Mouse (Mus musculus): Measurements from ENCODE around the gene Spty2d1. TPM values are rescaled to one million over a fixed set of nuclear protein-coding genes. Genes with fewer than 3 reads are reported as not detected.

Gene Spty2d1
- polyA plus RNA-seq, 1 experiment from 2014 or later, result 12.2 TPM

GRCm38 (mm10) chr7:47017146-47017545, 8.9 kb upstream of the Spty2d1 start:
- 80% methylated on average over 7 of the region's 7 CpGs for WGBS
- no peak for ATAC-seq (replicated peaks)

GRCm38 (mm10) chr7:47016602-47017001, 8.4 kb upstream of the Spty2d1 start:
- Histone ChIP-seq H3K9me3 (no peaks in the 10 kb centered on the region), H3K4me3 (no peak overlapping the region)
- 91% methylated on average over 3 of the region's 3 CpGs for WGBS

More at GRCm38 (mm10) chr7:47017146-47017545, 8.9 kb upstream of the Spty2d1 start:
- no peak overlapping the region for H3K9ac ChIP-seq (replicated peaks)
- no peak overlapping the region for H3K4me2 ChIP-seq (replicated peaks)
- no peak overlapping the region for H3K4me3 ChIP-seq
- H3K27ac ChIP-seq (replicated peaks), result no peak overlapping the region
- H3K27me3 ChIP-seq, result no peaks in the 10 kb centered on the region
- H3K4me1 ChIP-seq, result peaks cover 8% of the 10 kb centered on the region
- no peaks in the 10 kb centered on the region for H3K9me3 ChIP-seq
- no peaks in the 10 kb centered on the region for H3K36me3 ChIP-seq

DNA sequence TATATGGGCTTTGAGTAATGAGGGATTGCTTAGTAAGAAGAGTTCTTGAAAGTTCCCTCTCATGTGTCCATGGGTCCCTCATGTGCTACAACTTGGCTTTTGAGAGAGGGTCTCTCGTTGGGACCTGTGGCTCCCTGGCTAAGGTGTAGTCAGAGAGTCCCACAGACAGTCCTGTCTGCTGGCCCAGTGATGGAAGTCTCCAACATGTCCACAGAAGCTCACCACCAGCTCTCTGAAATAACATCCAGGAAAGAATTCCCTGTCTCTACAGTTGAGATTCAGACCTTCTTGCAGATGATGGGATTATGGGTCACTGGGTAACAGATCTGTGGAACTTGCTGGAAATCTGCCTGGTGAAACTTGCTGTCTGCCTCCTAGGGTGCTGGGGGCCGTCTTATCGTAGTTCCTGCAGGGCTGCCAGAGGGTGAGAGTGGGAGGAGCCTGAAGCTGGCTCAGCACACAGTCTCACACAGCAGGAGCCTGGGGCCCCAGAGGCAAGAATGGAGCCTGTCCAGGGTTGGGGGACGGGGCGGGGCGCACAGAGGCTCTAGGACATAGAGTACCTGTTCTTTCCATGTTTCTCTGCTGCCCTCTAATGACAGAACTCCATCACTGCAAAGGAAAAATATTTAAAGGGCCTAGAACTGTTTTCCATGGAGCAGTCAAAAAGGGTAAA, 7.3 kb upstream of the Spty2d1 start:
- Histone ChIP-seq H3K4me3 (peak overlapping the region; percentile 27), H3K9me3 (no peaks in the 10 kb centered on the region), H3K27ac (replicated peaks) (0 out of 2 replicates have a peak overlapping the region, but pooled peaks have one; percentile 38), H3K36me3 (no peaks in the 10 kb centered on the region), H3K4me2 (replicated peaks) (peak overlapping the region; percentile 43), H3K27me3 (no peaks in the 10 kb centered on the region), H3K4me1 (peaks cover 8% of the 10 kb centered on the region), H3K9ac (replicated peaks) (0 out of 2 replicates have a peak overlapping the region, but pooled peaks have one; percentile 26)
- ATAC-seq (replicated peaks), result peak; percentile 92
- 8% methylated on average over 6 of the region's 6 CpGs for WGBS

More at GRCm38 (mm10) chr7:47016602-47017001, 8.4 kb upstream of the Spty2d1 start:
- Histone ChIP-seq H3K9ac (replicated peaks) (no peak overlapping the region), H3K36me3 (no peaks in the 10 kb centered on the region), H3K4me1 (peaks cover 8% of the 10 kb centered on the region), H3K27me3 (no peaks in the 10 kb centered on the region), H3K27ac (replicated peaks) (no peak overlapping the region), H3K4me2 (replicated peaks) (no peak overlapping the region)
- ATAC-seq (replicated peaks), result no peak

DNA sequence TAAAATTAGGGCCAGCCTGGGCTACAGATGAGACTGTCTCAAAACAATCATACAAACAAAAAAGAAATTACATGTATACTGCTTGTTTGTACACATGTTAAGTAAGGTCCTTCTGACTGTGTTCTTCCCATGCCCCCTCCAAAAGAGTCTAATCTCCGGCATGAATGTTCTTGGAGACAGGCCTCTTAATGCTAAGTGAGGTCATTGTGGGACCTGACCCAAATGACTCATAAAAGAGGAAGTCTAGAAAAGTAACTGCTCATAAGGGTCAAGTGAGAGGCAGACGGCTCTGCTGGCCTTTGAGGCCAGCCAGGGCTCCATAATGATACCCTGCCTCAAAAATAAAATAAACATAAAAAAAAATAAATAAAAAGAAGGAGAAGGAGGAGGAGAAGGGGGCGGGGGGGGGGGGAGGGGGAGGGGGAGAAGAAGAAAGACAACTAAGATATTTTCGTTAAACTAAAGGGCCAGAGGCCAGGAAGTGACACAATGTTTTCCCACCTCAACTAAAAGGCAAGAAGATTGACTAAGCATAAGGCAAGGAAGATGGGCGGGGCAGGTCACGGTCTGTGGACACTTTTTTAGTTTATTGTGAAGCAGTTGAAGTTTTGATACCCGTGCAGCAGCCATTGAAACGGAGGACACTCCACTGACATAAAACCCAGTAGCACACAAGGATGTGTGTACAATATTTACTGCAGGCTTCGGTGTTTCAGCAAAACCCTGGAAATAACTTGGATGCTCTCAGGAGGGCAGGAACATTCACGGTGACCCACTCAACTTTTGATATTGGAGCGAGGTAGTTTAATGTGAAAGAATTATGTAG, 6.6 kb upstream of the Spty2d1 start:
- Histone ChIP-seq H3K36me3 (no peaks in the 10 kb centered on the region), H3K4me1 (peaks cover 12% of the 10 kb centered on the region), H3K4me3 (no peak overlapping the region), H3K4me2 (replicated peaks) (no peak overlapping the region), H3K9me3 (no peaks in the 10 kb centered on the region), H3K27me3 (no peaks in the 10 kb centered on the region), H3K9ac (replicated peaks) (no peak overlapping the region), H3K27ac (replicated peaks) (0 out of 2 replicates have a peak overlapping the region, but pooled peaks have one; percentile 38)
- 53% methylated on average over 11 of the region's 11 CpGs for WGBS
- no peak for ATAC-seq (replicated peaks)

- WGBS, result 51% methylated on average over 9 of the region's 9 CpGs
- no peaks in the 10 kb centered on the region for H3K27me3 ChIP-seq
- ATAC-seq (replicated peaks), result no peak
Measured at GRCm38 (mm10) chr7:47013131-47013767, 5.0 kb upstream of the Spty2d1 start.

GRCm38 (mm10) chr7:47007818-47008167, 418 bp downstream of the Spty2d1 start:
- WGBS, result under 1% methylated on average over 25 of the region's 25 CpGs
- H3K27me3 ChIP-seq, result no peaks in the 10 kb centered on the region
- H3K4me3 ChIP-seq, result peak overlapping the region; percentile 74
- ATAC-seq (replicated peaks), result no peak; the same call in 1 of the 2 replicates
- peak overlapping the region; percentile 86 for H3K4me2 ChIP-seq (replicated peaks)
- H3K27ac ChIP-seq (replicated peaks), result peak overlapping the region; percentile 89
- H3K9me3 ChIP-seq, result no peaks in the 10 kb centered on the region
- H3K36me3 ChIP-seq, result no peaks in the 10 kb centered on the region
- H3K9ac ChIP-seq (replicated peaks), result peak overlapping the region; percentile 56
- H3K4me1 ChIP-seq, result peaks cover 60% of the 10 kb centered on the region

More at GRCm38 (mm10) chr7:47013131-47013767, 5.0 kb upstream of the Spty2d1 start:
- H3K36me3 ChIP-seq, result no peaks in the 10 kb centered on the region
- H3K9ac ChIP-seq (replicated peaks), result no peak overlapping the region
- H3K4me3 ChIP-seq, result no peak overlapping the region
- peaks cover 24% of the 10 kb centered on the region for H3K4me1 ChIP-seq
- H3K4me2 ChIP-seq (replicated peaks), result no peak overlapping the region
- no peak overlapping the region for H3K27ac ChIP-seq (replicated peaks)
- H3K9me3 ChIP-seq, result no peaks in the 10 kb centered on the region

- H3K9me3 ChIP-seq, result no peaks in the 10 kb centered on the region
- peak overlapping the region; percentile 86 for H3K4me2 ChIP-seq (replicated peaks)
- ATAC-seq (replicated peaks), result no peak
- H3K27me3 ChIP-seq, result no peaks in the 10 kb centered on the region
- WGBS, result 20% methylated on average over 21 of the region's 21 CpGs
- H3K36me3 ChIP-seq, result no peaks in the 10 kb centered on the region
- H3K27ac ChIP-seq (replicated peaks), result peak overlapping the region; percentile 89
- peak overlapping the region; percentile 74 for H3K4me3 ChIP-seq
- peaks cover 65% of the 10 kb centered on the region for H3K4me1 ChIP-seq
- H3K9ac ChIP-seq (replicated peaks), result peak overlapping the region; percentile 56
Measured at GRCm38 (mm10) chr7:47007109-47007780, 966 bp downstream of the Spty2d1 start.

DNA sequence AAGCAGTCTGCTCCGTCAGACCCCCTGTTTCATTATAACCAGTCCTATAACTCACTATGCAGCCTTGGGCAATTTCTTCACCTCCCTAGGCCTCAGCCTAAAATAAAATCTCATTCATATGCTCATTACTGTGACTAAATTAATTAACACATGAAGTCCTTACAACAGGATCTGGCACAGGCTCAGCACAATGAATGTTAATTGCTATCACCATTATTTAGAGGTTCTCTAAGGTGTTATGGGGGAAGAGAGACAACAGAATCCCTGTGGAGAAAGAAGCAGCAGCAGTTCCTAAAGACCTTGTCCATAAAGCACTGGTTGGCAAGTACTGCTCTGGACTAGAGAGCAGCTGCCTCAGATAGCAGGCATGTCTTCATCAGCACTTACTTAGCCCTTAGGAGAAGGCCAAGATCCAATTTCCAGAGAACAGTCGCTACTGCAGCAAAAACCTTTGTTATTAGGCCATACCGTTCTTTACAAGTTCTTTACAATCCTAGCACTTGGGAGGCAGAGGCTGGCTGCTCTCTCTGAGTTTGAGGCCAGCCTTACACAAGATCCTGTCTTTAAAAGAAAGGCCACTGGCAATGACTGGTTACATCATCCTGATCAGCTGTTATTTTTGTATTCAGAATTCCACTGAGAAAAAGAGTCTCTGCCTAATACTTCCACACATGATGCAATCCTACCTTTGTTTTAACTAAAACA, 4.6 kb downstream of the Spty2d1 start:
- ATAC-seq (replicated peaks), result no peak
- WGBS, result 14% methylated on average over 3 of the region's 3 CpGs
- Histone ChIP-seq H3K27ac (replicated peaks) (peak overlapping the region; percentile 62), H3K9me3 (no peaks in the 10 kb centered on the region), H3K36me3 (peaks cover 2% of the 10 kb centered on the region; the same call in 1 of the 2 replicates), H3K27me3 (no peaks in the 10 kb centered on the region), H3K4me1 (peaks cover 75% of the 10 kb centered on the region), H3K4me3 (no peak overlapping the region), H3K9ac (replicated peaks) (no peak overlapping the region), H3K4me2 (replicated peaks) (no peak overlapping the region)

DNA sequence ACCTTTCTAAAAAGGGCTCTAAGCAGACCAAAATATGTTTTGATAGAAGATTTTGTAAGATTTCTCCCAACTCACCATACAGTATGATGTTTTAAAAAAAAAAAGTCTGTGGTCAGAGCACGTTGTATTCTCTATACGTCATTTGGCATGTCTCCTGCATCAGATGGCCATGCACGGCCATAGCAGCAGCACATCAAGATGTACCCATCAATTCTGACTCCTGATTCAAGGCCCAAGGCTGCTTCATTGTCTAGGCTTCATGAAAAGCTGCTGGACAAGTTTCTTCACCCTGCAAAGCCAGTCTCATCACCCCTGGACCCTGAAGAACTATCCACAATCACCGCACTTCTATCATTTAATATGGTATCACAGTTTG, 6.3 kb downstream of the Spty2d1 start:
- Histone ChIP-seq H3K4me3 (no peak overlapping the region), H3K9me3 (no peaks in the 10 kb centered on the region), H3K9ac (replicated peaks) (no peak overlapping the region), H3K36me3 (peaks cover 19% of the 10 kb centered on the region), H3K4me2 (replicated peaks) (no peak overlapping the region), H3K4me1 (peaks cover 71% of the 10 kb centered on the region), H3K27me3 (no peaks in the 10 kb centered on the region), H3K27ac (replicated peaks) (peak overlapping the region; percentile 62)
- 60% methylated on average over 4 of the region's 4 CpGs for WGBS
- ATAC-seq (replicated peaks), result no peak

DNA sequence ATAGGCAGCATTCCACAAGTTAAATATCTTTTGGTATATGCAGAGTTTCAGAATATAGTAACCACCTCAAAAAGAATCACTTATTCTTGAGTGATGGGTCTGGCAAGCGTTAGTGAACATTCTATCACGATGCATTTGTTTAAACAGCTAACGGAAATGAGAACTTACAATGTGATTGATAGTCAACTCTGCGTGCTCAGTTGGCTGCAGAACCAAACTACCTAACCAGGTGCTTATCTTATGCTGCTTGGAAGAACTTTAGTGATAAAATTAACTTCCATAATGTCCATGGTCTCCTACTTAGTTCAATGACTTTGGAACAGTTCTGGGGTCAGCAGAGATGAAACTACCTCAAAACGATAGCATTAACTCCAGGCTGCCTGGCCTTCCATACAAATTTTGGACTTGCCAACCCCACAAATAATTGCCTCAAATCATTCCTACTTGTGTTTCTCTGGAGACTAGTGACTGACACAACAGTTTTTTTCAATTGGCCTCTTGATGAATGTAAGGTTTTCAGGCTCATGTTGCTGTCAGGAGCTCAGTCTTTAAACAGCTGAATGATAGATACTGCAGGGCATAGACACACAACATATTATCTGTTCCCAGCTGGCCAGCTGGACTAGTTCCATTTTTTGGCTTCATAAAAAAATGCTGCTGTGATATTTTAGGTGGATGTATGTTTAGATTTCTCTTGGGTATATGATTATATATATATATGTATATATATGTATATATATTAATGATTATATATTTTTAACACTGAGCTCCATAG, 6.9 kb downstream of the Spty2d1 start:
- Histone ChIP-seq H3K36me3 (peaks cover 21% of the 10 kb centered on the region), H3K4me1 (peaks cover 68% of the 10 kb centered on the region), H3K4me2 (replicated peaks) (no peak overlapping the region), H3K27ac (replicated peaks) (peak overlapping the region; percentile 79), H3K4me3 (no peak overlapping the region), H3K9ac (replicated peaks) (no peak overlapping the region), H3K9me3 (no peaks in the 10 kb centered on the region), H3K27me3 (no peaks in the 10 kb centered on the region)
- WGBS, result 58% methylated on average over 5 of the region's 5 CpGs
- no peak for ATAC-seq (replicated peaks)

- peaks cover 62% of the 10 kb centered on the region for H3K4me1 ChIP-seq
- H3K4me3 ChIP-seq, result no peak overlapping the region
- H3K9ac ChIP-seq (replicated peaks), result no peak overlapping the region
- peaks cover 27% of the 10 kb centered on the region for H3K36me3 ChIP-seq
- 22% methylated on average over 3 of the region's 3 CpGs for WGBS
- no peaks in the 10 kb centered on the region for H3K27me3 ChIP-seq
- no peaks in the 10 kb centered on the region for H3K9me3 ChIP-seq
- no peak overlapping the region for H3K4me2 ChIP-seq (replicated peaks)
- ATAC-seq (replicated peaks), result peak; percentile 96
- peak overlapping the region; percentile 79 for H3K27ac ChIP-seq (replicated peaks)
Measured at GRCm38 (mm10) chr7:47000644-47000983, 7.6 kb downstream of the Spty2d1 start.
